Mouse (Mus musculus): ENCODE results near the gene Zgpat.

The Zgpat gene

GRCm38 (mm10) chr2:181364860-181365596 is at the start of gene Zgpat, which contains the start of gene Arfrp1:
Zgpat (plus strand) TSS chr2:181364928.
Arfrp1 (minus strand) TSS chr2:181365404.
- peak; percentile 73 for DNase-seq (ENCODE audit: low read depth, low spot score)

GRCm38 (mm10) chr2:181319248-181320102 is 45.3 kb upstream of the Zgpat start, which contains the start of gene Rtel1:
Rtel1 (plus strand) TSS chr2:181319739.
- peak; percentile 80 for DNase-seq (ENCODE audit: low read depth, low spot score)

- no peak for DNase-seq (ENCODE audit: low read depth, low spot score)
These were observed 44.6 kb upstream of the Zgpat start for GRCm38 (mm10) chr2:181320103-181320499.

GRCm38 (mm10) chr2:181322136-181322535 is 42.6 kb upstream of the Zgpat start:
- no peak for DNase-seq (ENCODE audit: low read depth, low spot score)

DNA sequence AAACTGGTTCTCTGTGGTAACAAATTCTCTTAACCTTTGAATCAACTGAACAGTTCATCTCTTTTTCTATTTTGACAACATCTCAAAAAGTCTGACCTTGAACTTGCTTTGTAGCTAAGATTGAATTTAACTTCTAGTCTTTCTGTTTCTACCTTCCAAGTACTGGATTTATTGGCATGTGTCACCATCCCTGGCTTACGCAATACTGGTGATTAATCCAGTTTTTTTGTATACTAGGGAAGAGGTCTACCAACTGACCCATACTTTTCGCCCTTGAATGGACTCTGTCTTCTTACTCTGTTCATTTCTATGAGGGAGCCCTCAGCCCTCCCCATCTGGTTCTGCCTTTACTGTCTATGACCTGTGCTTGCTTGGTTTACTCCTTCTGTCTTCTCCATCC is 38.6 kb upstream of the Zgpat start:
- no peak for DNase-seq (ENCODE audit: low read depth, low spot score)

GRCm38 (mm10) chr2:181332542-181332941 is 32.2 kb upstream of the Zgpat start:
- DNase-seq (ENCODE audit: low read depth, low spot score) = no peak

DNA sequence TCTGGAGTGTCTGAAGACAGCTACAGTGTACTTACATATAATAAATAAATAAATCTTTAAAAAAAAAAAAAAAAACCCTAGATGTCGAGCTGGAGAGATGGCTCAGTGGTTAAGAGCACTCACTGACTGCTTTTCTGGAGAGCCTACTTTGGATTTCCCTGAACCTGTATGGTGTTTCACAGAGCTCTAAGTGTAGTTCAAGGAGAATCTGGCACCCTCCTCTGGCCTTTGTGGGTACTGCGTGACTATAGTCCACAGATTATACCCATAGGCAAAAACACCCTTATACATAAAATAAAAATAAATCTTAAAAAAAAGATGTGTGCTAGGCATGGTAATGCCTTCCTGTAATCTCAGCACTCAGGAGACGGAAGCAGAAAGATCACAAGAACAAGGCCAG is 30.7 kb upstream of the Zgpat start:
- peak; percentile 41 for DNase-seq (ENCODE audit: low read depth, low spot score)

- no peak for DNase-seq (ENCODE audit: low read depth, low spot score)
These were observed 24.3 kb upstream of the Zgpat start for GRCm38 (mm10) chr2:181340426-181340825.

DNA sequence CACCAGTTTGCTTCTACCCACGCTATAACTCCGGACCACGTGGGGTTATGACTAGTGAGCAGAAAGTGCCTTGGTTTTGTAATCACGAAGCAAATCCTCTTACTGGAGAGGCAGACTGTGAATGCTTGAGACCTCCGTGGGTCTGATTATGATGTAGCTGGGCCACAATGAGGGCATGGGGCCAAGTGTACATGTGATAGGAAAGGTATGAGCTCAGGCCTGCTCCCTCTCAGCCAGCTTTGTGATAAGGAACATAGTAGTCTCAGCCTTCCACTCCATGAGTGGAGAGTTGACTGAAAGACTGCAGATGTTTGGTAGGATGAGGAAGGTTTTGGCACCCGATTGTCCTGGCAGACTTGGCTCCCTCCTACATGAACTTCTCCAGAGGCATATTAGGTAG is 22.0 kb upstream of the Zgpat start:
- DNase-seq (ENCODE audit: low read depth, low spot score) = no peak

DNA sequence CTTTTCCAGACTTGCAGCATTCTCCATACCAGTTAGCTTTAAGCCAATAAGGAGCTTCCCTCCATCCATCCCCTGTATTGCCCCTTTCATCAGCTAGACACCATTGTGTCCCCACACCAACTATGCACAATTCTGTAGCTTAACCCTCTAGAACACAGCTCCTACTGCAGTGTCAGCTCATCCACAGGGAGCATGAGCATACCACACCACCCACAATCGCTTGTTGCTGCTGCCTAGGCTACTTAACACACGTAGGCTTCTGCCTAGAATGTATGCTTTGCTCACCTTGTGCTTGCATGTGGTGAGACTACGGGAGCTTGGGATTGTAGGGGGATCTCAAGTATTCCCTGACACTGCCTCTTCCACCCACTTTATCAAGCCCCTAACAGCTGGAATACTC is 7.9 kb upstream of the Zgpat start:
- no peak for DNase-seq (ENCODE audit: low read depth, low spot score)

DNA sequence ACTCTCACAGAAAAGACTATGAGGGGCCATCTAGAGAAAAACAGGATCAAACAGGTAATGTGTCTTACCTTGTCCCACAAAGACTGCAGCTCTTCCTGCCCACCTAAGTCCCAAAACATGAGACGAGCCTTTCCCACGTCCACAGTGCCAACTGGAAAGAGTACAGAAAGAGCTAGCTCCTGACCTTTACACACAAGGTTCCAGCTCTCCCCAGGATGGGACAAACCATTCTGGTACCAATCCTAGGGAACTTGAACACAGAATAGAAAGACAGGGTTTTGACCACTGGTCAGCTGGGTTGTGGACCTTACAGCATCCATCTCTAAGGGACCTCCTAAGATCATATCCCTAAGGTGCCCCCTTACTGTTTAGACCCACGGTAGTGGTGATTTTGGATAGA is 782 bp upstream of the Zgpat start:
- no peak for DNase-seq (ENCODE audit: low read depth, low spot score)

DNA sequence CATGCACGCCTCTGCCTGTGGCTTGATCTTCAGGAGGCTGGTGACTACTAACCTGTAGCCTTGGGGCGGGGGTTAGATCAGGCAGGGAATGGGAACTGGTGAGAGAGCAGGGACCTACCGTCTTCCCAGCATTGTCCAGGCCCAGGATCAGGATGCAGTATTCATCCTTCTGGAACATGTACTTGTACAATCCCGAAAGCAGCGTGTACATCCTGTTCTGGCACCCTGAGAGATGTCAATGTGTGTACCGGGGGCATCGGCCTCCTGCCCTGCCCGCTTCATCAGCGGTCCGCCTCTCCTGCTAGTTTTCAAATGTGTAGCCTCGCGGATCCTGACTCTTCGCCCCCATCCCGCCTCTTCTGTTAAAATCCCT is 255 bp upstream of the Zgpat start:
- DNase-seq (ENCODE audit: low read depth, low spot score) = no peak

GRCm38 (mm10) chr2:181365655-181366075 is 937 bp downstream of the Zgpat start:
- peak; percentile 14 for DNase-seq (ENCODE audit: low read depth, low spot score)

- no peak for DNase-seq (ENCODE audit: low read depth, low spot score)
These were observed 5.3 kb downstream of the Zgpat start for GRCm38 (mm10) chr2:181370001-181370400.

DNA sequence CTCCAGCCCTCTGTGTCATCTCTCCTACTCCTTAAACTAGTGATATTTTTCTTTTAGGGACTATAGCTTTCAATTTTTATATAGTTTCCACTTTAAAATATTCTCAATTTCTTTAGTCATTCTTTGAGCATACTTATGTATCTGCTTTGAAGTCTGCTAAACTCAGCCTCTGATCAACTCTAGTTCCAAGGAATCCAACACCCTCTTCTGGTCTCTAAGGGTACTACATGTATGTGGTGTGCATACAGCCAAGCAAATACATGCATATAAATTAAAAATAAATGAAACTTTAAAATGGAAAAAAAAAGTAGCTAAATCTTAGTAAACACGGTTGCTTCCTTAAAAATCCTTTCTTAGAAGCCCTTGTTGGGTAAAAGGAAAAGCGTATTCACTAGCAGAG is 11.1 kb downstream of the Zgpat start:
- peak; percentile 13 for DNase-seq (ENCODE audit: low read depth, low spot score)

GRCm38 (mm10) chr2:181377230-181377629 is 12.5 kb downstream of the Zgpat start:
- no peak for DNase-seq (ENCODE audit: low read depth, low spot score)

GRCm38 (mm10) chr2:181378701-181379100 is 14.0 kb downstream of the Zgpat start:
- DNase-seq (ENCODE audit: low read depth, low spot score) = no peak

DNA sequence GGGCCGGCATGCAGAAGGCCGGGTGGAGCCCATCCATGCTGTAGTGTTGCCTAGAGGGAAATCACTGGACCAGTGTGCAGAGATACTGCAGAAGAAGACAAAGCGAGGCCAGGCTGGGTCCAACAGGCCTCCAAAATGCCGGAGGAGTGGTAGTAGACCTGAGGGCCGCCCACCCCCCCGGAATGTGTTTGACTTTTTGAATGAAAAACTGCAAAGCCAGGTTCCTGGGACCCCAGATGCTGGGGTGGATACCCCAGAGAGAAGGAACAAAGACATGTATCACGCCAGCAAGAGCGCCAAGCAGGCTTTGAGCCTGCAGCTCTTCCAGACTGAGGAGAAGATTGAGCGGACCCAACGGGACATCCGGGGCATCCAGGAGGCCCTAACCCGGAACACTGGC is 15.1 kb downstream of the Zgpat start, which contains the start of gene Lime1:
Gene Lime1 (plus strand): TSS at position 301 of the 400 bp plus-strand sequence.
- no peak for DNase-seq (ENCODE audit: low read depth, low spot score)

- DNase-seq (ENCODE audit: low read depth, low spot score) = no peak
These were observed 15.5 kb downstream of the Zgpat start for GRCm38 (mm10) chr2:181380251-181380650.

GRCm38 (mm10) chr2:181381107-181381506 is 16.4 kb downstream of the Zgpat start:
- no peak for DNase-seq (ENCODE audit: low read depth, low spot score)

GRCm38 (mm10) chr2:181381631-181382306 is 17.0 kb downstream of the Zgpat start:
- no peak for DNase-seq (ENCODE audit: low read depth, low spot score)

DNA sequence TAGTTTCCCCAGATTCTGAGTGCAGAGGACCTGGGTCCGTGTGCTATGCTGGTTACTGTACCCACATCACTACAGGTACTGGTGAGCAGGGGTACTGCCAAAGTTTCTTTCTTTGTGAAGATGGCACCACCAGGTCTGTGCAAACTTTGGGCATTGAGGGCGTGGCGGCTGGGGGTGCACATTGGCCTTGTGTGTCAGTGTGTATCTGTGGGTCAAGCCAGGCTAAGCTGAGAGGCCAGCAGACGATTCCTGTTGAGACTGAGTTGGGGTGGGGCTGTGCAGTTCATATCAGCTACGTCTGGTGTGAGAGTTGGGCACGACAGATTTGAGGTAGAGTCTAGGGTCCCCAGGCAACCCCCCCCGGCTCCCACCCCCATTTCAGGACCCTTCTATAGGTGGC is 19.7 kb downstream of the Zgpat start:
- DNase-seq (ENCODE audit: low read depth, low spot score) = no peak

Measured in embryo, embryonic 11.5 days (tissue).